Mouse (Mus musculus): ENCODE results near the gene Cacna1h.

Cacna1h gene

GRCm38 (mm10) chr17:25433617-25434606 lies at the start of gene Cacna1h:
Gene Cacna1h (minus strand): TSS chr17:25433783.
- DNase-seq (ENCODE audit: low spot score) = no peak

DNA sequence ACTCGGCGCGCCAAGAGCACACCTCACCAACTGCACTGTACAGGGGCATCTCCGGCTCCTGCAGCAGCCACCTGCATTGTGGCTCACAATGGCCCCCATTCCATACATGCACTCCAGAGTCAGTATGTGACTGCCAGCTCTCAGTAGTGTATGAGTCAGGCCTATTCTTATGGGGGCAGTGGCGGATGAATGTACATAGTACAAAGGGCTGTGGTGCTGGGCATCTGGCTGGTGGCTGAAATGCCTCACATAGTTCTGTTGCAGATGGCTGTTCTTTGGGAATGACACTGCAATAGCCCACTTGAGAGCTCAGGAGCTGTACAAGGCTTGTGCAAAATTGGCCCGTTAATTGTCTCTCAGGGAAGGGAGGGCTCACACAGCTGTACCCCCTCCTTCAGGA lies 48.5 kb upstream of the Cacna1h start:
- no peak for DNase-seq (ENCODE audit: low spot score)

GRCm38 (mm10) chr17:25480820-25481219 lies 47.2 kb upstream of the Cacna1h start:
- DNase-seq (ENCODE audit: low spot score) = no peak

GRCm38 (mm10) chr17:25480152-25480551 lies 46.6 kb upstream of the Cacna1h start:
- DNase-seq (ENCODE audit: low spot score) = no peak

- peak; percentile 49 for DNase-seq (ENCODE audit: low spot score)
Observed at GRCm38 (mm10) chr17:25475946-25476744, 42.6 kb upstream of the Cacna1h start.

DNA sequence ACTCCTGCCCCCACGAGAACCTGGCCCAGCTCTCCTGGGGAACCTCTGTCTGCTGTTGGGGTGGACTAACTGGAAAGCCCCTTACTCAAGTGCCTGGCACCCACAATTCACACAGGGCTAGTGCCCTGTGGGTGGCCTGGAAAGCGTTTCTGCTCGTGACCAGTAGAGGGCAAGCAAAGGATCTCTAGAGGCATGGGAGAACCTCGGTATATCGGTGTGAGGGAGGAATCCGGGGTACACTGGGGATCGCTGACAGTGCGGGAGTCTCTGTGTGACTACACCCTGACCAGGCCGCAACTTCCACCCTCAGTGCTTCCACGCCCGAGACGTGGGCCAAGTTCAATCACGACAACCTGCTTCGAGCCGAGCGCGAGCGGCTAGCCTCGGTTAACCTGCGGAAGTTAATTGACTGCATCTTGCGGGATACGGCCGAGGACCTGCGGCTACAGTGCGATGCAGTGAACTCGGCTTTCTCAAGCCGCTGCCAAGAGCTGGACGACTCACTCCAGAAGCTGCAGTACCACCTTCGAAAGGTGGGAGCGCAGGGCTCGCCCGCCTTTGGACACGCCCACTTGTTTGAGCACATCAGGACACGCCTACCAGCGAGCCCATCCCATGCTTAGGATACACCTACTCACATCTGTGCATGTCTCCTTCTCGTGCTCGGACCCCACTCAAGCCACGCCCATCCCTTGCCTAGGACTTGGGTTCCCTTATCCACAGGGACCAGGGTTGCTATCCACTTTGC lies 40.9 kb upstream of the Cacna1h start:
- DNase-seq (ENCODE audit: low spot score) = peak; percentile 55

DNA sequence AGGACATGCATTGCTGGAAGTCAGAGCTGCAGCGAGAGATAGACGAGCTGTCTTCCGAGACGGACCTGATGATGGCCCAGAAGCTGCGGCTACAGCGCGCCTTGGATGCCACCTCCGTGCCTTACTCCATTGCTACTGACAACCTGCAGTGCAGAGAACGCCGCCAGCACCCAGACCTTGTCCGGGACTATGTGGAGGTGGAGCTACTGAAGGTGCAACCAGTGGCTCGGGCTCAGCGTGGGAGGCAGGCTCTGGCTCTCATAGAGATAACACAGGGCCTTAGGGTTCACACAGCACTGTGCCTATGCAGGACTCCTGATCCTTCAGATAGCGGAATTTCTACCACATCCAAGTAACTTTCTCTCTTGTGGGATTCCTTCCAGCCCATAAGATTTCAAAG lies 38.5 kb upstream of the Cacna1h start:
- DNase-seq (ENCODE audit: low spot score) = no peak

DNA sequence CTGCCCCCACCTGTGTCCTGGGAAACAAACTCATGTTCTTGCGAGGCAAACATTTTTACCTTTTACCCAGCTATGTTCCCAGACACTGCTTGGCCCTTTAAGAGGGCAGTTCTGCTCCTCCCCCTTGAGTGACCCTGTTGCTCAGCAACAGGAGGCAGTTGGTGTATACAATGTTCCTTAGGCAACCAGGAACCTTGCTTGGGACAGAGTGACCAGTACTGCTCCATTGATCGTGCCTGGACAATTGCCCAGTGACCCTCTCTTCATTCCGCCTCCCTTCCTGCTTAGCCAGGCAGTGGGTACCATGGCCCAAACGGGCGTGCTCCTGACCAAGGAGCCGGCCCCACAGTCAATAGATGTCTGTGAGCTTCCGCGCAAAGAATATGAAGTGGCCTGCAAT lies 37.8 kb upstream of the Cacna1h start:
- DNase-seq (ENCODE audit: low spot score) = no peak

DNA sequence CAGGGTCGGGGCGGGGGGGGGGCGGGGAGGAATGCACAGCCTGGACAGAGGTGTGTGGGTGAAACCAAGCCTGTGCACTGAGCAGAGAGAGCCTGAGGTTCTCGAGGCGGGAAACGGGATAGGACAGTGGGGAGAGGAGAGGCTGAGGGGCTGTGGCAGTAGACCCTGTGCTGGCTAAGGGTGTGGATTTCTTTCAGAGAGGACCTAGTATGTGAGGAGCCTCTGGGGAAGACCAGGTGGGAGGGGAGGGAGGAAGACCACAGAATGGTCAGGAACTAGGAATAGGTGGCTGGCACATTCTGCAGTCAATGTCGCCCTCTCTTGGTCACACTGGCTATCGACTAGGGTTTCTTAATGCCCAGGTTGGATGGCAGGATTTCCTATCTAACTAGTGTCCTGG lies 36.2 kb upstream of the Cacna1h start:
- no peak for DNase-seq (ENCODE audit: low spot score)

DNA sequence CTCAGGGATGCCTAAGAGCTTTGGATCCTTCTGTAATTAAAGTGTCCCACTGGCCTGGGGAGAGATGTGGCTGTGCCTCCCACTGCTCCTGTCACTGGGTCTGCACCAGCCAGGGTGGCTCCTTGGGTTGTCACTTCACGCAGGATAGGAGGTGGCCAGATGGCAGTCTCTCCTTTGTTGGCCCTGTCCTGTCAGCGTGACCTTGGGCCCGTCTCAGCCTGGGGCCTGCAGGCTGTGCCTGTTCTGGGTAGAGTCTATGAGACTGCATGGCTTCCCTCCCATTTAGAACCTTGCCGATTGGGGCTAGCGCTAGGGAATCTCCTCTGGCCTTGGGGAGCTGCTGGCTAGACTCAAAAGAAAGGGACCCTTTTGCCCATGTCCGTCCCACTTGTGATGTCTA lies 34.7 kb upstream of the Cacna1h start:
- no peak for DNase-seq (ENCODE audit: low spot score)

- no peak for DNase-seq (ENCODE audit: low spot score)
Observed at GRCm38 (mm10) chr17:25467781-25468180, 34.2 kb upstream of the Cacna1h start.

DNA sequence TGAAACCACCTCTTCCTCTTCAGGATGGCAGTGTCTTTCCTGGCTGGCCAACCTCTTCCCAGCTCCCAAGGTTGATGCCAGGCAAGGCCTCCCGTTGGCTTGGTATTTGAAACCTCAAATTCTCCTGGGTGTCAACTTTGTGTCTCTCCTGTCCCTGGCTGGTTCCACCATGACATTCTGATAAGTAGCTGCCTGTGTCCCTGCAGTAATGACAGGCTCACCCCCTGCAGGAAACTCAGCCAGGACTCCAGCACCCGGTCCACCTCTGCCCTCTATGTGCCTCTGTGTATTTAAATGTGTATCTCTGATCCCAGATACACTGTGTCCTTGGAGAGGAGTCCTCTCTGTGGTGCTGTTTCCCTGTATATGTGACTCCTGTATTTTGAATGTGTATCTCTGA lies 32.7 kb upstream of the Cacna1h start:
- no peak for DNase-seq (ENCODE audit: low spot score)

DNA sequence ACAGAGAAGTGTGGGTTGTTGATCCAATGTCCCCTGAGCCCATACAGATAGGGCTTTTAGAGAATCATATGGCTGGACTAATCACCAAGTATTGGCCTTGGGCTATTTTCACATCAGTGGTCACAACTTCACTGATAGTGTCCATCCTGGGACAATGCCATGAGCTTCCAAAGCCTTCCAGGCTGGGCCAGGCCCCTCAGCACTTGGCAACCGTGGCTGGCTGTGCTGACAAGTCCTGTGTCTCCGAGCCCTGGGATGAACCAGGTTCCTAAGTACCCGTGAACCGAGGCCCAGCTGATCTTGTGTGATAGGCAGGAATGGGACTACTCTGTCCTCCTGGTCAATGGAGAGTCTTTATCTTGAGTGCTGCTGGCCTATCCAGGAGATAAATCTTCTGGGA lies 30.5 kb upstream of the Cacna1h start:
- no peak for DNase-seq (ENCODE audit: low spot score)

GRCm38 (mm10) chr17:25463326-25463945 lies 29.9 kb upstream of the Cacna1h start:
- DNase-seq (ENCODE audit: low spot score) = no peak

GRCm38 (mm10) chr17:25462236-25462875 lies 28.8 kb upstream of the Cacna1h start:
- no peak for DNase-seq (ENCODE audit: low spot score)

- no peak for DNase-seq (ENCODE audit: low spot score)
Observed at GRCm38 (mm10) chr17:25456540-25456939, 23.0 kb upstream of the Cacna1h start.

DNA sequence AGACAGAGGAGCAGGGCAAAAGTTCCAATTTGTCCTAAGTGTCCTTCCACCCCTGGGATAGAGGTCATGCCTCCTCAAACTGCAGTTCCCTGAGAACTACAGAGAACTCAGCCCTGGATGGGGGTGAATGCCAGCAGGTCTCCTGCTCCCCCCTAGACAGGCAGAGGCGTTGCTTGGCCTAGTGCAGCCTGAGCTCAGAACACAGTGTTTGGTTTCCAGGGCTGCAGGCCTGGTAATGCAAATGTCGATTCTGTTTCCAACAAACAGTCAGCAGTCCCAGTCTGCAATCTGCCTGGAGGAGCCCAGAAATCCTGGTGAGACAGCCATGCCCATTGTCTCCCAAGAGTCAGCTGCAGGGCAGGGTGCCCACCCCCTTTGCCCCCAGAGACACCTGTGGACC lies 20.7 kb upstream of the Cacna1h start, which contains the start of gene Tekt4:
TSS of gene Tekt4 (plus strand) at position 344 of the 400 bp plus-strand sequence.
- no peak for DNase-seq (ENCODE audit: low spot score)

- DNase-seq (ENCODE audit: low spot score) = no peak
Observed at GRCm38 (mm10) chr17:25452246-25452965, 18.8 kb upstream of the Cacna1h start.

GRCm38 (mm10) chr17:25450329-25450728 lies 16.7 kb upstream of the Cacna1h start:
- DNase-seq (ENCODE audit: low spot score) = no peak

DNA sequence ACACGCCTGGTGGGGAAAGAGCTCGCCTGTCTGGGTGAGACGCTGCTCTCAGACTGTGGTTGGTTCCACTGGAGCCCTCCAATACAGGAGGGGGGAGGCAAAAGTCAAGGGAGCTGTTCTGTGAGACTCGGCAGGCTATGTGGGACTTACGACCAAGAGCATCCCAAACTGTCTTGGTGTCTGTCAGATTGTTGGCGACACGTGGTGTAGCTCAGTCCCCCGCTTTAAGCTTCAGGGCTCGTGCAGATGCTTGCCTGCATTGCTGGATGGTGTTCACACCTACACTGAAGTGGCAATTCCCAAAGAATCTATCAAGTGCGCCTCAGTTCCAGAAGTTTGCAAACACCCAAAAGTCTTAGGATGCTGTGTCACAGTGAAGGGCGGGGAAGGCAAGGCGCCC lies 14.3 kb upstream of the Cacna1h start:
- no peak for DNase-seq (ENCODE audit: low spot score)
